Mouse (Mus musculus) liver, postnatal 0 days (tissue): ENCODE data around the gene Fbxw7.

Experiments used
- CTCF ChIP-seq: sonication (generic); IDR thresholded peaks from 2 replicates; pipeline ENCODE4 v1.5.1; 2016; ENCODE audit warnings: antibody characterized with exemption, low read depth
- EP300 ChIP-seq: IDR thresholded peaks from 2 replicates; pipeline ENCODE4 v1.6.1; 2016; ENCODE audit warnings: antibody characterized with exemption, low read depth, mild to moderate bottlenecking

DNA sequence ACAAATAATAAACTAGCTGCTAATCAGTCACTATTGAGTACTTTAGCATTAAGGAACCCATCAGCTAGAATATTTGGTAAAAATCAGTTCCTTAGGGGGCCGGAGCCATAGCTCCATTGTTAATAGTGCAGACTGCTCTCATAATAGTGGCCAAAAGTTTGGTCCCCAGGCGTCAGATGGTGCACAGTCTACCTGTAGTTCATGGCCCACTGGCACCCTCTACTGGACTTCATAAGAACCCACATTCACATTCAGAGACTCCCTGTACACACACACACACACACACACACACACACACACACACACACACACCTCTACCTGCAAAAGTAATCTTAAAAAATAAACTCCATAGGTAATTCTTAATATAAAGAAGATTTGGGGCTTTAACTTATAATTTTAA is 112.8 kb downstream of the Fbxw7 start:
- peak; percentile 20; the same call in 1 of the 2 replicates for TF ChIP-seq CTCF
- no peak for TF ChIP-seq EP300
